Mouse (Mus musculus): ENCODE measurements around the gene Tesk2.
"Not testable (repeated sequence)": the region's sequence is repeated elsewhere in the genome, so short reads cannot be mapped to it uniquely, and the experiment has no call there.

Tesk2 gene

DNA sequence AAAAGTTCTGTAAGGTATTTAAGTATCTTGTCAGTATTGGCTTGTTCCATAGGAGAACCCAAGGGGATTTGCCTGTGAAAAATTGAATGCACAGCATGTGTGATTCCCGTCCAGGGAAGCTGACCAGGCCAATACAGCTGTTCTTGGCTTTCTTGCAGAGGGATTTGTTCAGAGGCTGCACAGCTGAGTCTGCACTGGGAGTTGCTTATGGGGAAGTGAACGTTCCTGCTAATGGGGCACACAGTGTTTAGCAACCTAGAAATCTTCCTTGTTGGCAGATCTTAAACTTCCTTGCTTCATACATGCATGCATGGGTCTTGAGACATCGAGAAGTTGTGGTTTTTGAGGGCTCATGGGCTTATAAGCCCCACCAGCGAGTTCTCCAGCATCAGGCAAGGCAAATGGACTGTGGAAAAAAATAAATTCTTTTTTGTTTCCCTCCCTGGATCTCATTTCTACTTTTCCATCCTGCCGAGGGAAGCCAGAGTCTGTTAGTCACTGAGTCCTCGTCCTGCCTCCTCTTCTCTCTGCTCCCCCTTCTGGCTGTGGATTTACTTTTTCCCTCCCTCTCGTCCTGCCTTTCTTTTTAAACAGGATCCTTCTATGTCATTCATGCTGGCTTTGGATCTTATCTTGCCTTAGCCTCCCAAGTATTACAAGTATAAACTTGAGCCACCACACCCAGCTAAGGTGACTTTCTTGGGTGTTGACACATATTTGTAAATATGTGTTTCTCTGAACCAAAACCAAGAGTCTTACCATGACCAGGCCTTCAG lies 67.4 kb downstream of the Tesk2 start:
- in situ Hi-C loops (cut with MseI, MboI): loop anchor here (5.0 kb wide), 1 partner anchor 71 kb away; no protein-coding TSS in a partner anchor

DNA sequence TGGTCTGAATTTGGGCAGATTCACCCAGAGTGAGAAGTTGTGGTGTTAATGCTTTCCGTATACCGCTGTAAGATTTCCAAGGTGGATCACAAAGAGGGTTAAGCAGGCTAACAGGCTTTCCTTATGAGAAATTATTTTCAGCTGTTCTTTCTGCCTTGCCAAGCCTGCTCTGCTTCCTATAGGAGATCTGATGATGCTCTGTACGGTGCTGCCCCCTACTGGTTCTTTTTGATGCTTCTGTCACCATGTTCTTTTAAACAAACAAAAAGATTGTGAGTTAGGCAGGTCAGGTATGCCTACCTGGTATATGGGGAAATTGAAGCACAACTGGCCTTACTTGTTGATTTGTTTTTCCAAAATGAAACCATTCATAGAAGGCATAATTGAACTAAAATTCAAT lies 68.2 kb downstream of the Tesk2 start:
- in situ Hi-C loops (cut with MseI, MboI): loop anchor here (5.0 kb wide), 1 partner anchor 72 kb away; no protein-coding TSS in a partner anchor

DNA sequence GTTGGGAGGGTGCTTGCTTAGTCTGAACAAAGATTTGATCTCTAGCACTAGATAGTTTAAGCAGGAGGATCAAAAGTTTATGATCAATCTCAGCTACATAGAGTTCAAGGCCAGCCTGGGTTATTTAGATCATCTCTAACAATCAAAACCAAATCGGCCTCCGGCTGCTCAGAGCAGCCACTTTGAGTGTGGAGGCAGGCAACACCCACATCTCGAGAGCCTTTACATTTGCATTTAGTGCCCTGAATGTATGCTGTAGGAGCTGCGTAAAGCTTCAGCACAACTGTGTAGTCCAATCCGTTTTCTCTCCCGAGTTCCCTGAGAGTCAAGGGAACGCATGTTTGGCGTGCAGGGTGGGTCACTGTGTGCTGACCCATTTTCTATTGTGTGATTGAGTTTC lies 71.7 kb downstream of the Tesk2 start:
- in situ Hi-C loops (cut with MseI, MboI): no loop called here

DNA sequence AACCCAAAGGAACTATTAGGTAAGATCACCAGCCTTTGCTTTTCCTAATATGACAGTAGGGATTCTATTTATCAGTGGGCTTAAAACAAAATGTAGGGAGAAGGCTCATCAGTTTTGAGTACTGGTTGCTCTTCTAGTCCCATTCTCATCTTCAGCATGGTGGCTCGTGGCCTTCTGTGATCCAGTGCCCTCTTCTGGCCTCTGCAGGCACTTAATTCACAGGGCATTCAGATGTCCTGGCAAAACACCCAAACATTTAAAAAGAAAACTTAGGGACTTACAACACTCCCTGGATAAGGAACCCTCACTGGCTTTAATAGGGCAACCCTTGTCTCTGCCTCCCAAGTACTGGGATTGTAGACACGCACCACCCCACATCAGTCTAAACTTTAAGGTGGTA lies 73.5 kb downstream of the Tesk2 start:
- in situ Hi-C loops (cut with MseI, MboI): no loop called here

DNA sequence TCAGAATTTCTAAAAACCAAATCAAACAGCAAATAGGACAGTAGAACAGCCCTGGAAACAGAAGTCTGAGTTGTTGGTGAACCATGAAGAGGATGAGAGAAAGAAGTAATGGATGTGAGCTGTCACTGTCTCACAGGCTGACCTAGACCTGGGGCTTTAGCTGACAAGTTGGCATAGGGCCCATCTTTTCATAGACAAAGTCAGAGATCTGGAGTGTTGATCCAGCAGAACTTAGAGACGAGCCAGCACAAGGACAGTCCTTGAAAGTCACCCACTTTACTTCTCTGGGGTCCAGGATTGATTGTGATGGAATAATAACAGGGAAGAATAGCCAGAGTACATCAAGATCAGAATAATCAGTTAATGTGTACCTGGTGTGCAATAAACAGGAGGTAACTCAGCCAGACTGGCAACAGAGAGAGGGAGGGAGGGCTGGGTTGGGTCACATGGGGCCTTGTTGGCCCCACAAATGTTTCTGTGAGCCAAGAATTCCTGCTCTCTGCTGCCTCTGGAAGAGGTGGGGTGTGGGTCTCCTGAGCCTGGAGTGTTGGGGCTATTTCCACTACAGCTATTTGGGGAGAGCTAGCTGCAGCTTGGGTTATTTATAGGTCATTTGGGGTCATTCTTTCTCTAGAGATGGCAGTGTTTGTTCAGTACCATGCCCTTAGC lies 75.8 kb downstream of the Tesk2 start:
- in situ Hi-C loops (cut with MseI, MboI): no loop called here

DNA sequence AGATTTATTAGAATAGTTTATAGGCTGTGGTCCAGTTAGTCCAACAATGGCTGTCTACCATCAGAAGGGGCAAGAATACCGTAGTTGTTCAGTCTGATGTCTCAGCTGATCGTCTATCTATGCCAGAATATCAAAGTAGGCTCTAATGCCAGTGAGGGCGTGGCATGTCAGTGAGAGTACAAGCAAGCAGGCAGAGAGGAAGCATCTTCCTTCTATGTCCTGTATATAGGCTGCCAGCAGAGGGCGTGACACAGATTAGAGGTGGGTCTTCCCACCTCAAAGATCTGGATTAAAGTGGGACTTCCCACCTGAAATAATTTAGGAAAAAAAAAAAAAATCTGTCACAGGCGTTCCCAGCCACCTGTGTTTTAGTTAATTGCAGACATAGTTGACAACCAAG lies 79.2 kb downstream of the Tesk2 start:
- in situ Hi-C loops (cut with MseI, MboI): no loop called here

DNA sequence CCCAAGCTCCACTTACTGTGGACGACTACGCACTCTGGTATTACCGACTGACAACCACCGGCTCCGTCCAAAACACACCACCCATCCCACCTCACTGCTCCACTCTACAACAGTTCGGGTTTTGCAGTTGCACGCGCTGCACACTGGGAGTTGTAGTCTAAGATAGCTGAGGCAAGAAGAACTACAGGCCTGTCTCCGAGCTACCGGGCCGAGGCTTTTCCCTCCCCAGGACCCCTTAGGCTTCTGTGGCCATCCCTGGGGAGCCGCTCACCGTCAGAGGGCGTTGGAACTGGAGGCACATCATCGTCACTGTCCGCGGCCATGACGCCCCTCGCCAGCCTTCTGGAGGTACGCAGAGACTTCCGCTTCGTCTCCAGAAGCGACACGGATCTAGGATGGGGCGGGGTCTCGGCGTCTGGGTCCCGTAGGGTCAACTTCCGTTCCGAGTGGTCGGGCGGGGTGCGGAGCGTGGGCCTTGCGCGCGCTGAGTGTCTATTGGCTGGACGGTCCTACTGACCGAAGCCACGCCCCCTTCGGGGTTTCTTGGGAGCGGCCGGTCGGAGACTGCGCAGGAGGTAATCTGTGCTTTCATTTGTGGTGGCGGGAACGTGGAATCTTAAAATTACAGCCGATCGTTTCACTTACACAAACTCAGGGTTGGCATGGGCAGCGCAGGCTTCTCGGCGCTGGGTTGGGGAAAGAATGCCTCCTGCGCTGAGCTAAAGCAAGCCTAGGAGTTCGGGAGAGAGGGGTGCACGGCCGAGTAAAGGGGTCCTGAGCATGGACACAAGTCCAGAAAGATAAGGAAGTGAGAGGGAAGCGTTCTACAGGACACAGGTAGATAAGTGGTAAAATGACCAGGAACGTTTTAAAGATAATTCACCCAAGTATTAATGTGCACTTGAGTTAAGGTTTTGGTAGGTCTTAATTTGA lies 86.7 kb downstream of the Tesk2 start, which contains the start of the genes Toe1 and Mutyh:
TSS of gene Toe1 (minus strand) at position 444 of the 933 bp plus-strand sequence.
TSS of gene Mutyh (plus strand) at position 527 of the 933 bp plus-strand sequence.
- in situ Hi-C loops (cut with MseI, MboI): no loop called here

DNA sequence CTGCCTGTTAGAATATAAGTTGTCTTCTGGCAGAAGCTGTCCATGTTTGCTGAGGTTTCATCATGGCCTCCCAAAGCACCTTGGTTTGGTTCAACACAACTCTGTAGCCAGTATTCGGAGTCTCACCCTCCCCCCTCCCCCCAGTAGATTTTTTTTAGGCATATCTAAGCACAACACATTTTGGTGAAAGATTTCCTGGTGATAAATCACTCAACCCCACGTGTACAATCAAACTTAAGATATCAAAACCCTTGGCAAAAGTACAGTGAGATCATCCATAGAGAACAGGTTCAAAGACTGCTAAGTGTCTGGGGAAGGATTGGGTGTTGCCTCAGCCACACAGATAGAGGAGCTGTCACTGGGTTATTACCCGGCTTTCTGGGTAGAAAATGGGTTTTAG lies 90.3 kb downstream of the Tesk2 start:
- in situ Hi-C loops (cut with MseI, MboI): no loop called here

DNA sequence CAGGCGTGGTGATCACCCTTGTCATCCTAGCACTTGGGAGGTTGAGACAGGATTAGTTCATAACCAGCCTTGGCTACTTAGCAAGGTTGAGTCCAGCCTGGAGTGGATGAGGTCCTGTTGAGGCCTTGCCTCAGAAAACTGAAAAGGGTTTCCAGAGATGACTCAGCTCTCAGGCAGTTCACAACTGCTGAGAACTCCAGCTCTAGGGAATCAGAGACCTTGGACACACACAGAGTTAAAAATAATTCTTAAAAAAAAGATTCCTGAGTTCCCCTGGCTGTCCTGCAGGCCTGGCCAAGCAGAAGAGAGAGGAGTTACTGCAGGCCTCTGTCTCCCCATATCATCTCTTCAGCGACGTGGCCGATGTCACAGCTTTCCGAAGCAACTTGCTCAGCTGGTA lies 94.5 kb downstream of the Tesk2 start:
- in situ Hi-C loops (cut with MseI, MboI): no loop called here

DNA sequence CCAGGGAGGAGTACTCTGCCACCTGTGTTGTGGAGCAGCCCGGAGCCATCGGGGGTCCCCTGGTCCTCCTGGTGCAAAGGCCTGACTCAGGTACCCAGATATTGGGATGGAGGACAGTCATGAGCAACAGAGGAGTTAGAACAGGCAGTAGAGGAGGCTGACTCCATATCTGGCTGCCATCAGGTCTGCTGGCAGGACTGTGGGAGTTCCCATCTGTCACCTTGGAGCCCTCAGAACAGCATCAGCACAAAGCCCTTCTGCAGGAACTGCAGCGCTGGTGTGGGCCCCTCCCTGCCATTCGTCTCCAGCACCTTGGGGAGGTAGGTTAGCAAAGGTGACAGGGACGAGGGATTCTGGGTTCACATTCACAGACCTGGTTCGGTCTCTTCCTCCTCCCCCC lies 96.7 kb downstream of the Tesk2 start:
- in situ Hi-C loops (cut with MseI, MboI): no loop called here

DNA sequence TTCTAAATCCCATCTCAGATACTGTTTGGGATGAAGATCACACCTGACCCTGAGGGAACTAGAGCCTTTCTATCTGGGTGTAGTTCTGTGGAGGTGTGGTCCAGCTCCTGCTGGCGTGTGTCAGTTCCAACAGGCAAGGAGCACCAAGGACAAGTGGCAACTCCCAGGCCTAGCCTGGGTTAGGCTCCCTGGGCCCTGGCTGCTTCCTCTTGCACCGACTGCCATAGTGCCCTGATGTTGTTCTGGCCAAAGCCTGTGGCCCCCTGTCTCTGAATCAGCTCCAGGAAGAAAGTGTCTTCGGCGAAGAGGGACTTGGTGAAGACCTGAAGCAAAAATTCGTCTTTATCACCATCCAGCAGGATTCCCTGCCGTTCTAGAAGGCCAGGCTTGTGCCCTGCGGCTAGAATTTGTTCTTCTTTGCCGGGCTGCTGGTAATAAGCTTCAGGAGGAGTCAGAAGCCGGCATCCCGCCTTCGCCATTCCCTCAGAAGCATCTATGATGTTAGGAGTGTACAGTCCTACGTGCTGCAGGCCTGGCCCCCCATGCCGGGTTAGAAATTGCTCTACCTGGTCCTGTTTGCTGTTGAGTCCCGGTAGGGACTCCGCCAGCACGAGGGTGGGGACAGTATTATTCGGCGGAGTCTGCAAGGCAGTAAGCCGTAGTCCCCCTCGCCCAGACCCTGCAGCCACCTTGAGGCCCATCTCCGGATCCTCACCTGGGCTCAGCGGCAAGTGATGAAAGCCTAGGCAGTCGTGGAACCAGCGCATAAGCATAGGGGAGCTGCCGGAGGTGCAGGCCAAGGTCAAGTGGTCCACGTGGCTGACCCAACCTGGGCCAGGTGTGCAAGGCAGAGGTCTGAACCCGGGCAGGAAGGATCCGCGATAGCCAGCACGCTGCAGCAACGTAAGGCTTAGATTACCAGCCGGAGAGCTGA lies 99.5 kb downstream of the Tesk2 start:
- in situ Hi-C loops (cut with MseI, MboI): no loop called here

DNA sequence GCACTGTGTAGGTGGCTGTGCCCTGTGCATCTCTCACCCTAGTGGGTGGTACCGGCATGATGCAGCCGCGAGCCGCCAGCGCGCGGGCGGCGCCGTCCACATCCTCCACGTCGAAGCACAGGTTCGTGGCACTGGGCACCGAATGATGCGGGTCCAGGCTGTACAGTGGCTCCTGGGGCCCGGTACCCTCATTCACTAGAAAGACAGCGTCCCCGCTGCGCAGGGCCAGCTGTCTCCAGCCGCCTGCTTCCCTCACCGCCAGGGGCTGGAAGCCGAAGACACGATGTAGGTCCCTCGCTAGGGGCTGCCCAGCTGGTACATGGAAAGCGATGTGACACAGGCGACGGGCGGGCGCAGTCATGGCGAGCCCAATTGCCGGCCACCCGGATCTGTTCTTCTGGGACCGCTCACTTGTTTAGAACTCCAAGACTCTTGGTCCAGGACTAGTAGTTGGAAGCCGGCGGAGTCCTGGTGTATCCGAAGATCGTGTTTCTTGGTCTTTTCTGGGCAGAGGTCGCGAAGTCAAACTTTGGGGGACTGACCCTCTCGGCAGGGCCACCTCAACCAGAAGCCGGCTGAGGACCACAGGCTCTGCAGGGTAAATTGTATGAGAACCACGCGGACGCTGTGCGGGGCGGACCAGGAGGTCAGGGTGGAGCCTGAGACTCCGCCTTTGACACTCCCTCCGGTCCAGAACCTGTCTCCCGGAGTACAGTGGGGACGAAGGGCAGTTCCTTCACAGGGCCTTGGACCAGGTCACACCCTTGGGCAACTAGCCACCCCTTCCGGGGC lies 100.3 kb downstream of the Tesk2 start:
- in situ Hi-C loops (cut with MseI, MboI): no loop called here

DNA sequence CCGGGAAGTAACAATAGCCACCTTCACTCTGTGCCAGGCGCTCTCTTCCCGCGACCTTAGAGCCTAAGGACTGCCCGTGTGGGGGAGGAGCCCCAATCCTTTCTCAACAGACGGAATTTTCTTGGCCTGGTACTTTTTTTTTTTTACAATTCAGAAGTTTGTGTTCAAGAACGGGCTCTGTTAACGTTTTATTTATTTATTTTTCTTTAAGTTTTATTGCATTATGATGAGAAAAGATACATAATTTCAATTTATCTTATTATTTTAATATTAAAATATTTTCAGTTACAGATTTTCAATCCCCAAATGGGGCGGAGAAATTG lies 100.9 kb downstream of the Tesk2 start, which contains the start of gene Hpdl:
TSS of gene Hpdl (minus strand) at position 14 of the 323 bp plus-strand sequence.
- in situ Hi-C loops (cut with MseI, MboI): no loop called here

DNA sequence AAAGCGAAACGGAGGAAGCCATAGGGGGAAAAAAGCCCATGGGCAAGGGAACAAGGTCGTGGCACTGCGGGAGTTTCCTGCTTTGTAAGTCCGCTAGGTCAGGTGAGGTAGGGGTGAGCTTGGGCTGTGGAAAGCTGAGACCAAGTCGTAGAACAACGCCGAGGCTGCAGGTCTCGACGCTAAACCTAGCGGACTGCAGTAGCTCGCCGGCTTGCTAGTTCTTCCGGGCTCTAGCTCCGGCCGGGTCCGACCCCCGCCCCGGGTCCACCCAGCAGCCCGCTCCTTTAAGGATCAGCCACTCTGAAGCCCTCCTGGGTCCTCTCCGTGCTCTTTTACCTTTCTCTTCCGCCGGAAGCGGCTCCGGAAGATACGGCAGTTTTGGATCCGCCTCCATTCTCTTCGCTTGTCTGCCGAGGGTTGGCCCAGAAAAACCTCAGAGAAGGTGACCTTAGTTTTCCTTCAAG lies 103.8 kb downstream of the Tesk2 start:
- in situ Hi-C loops (cut with MseI, MboI): loop anchor here in 1 of 2 experiments (5.0 kb wide), 1 partner anchor 168 kb away; the partner anchor contains the start of gene Urod

DNA sequence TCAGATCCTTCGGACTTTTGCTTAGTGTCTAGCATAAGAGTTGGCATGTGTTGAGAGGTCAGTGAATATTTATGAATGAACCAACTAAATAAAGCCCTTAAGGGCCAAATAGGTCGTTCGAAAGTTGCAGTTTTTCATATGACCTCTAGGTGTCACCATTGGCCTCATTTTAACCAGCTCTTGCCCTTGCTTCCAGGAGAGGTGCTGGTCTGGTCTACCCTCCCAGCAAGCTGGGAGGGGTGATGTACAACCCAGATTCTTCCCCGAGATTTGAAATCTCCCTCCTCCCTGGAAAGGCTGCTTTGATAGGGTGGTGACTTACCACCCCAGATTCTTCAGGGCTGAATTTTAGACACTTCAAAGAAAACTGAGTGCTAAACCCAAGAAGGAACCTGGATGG lies 107.1 kb downstream of the Tesk2 start:
- in situ Hi-C loops (cut with MseI, MboI): loop anchor here in 1 of 2 experiments (5.0 kb wide), 1 partner anchor 164 kb away; the partner anchor contains the start of gene Urod

DNA sequence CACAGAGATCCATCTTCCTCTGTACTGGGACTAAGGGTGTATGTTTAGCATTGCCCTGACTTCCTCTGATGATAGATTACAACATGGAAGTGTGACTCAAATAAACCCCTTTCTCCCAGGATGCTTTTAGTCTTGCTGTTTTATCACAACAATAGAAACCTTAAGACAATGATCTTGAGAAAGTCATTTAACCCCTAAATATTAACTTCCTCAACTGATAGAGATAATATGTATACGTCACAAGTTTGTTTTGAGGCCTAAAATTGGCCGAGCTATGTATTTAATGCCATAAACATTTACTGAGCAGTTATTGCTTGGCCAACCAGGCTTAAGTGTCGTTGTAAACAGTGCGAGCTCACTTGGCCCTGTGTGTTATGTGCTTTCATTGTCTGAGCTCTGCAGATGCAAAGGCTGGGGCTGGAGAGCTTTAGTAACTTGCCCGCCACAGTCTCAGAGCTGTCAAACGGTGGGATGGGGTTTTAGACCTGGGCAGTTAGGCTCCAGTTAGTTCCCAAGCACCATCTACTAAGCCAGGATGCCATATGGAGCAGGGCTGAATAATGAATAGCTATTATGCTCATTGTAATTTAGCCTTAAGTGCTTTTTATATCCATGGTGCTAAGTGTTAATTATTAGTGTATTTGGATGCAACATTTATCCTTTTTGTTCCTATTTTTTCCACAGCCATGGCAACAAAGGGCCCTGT lies 108.8 kb downstream of the Tesk2 start:
- in situ Hi-C loops (cut with MseI, MboI): loop anchor here (5.0 to 10.0 kb wide), 2 partner anchors 145 to 163 kb away; partner anchors contain the start of gene Urod (in 2 of the 2)

DNA sequence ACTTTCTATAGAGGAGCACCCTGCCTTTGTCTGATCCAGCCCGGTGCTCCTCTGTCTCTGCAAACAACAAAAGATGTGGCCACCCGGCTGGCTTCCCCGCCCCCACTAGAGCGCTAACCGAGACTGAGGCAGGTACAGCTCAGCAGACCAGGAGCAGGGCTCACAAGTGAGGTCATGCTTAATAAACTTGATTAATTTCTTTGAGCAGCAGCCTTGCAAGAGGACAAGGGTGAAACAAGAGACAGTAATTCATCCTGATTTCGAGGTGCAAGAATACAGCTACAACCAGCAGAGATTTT lies 109.3 kb downstream of the Tesk2 start:
- in situ Hi-C loops (cut with MseI, MboI): loop anchor here (5.0 to 10.0 kb wide), 2 partner anchors 145 to 162 kb away; partner anchors contain the start of gene Urod (in 1 of the 2)

DNA sequence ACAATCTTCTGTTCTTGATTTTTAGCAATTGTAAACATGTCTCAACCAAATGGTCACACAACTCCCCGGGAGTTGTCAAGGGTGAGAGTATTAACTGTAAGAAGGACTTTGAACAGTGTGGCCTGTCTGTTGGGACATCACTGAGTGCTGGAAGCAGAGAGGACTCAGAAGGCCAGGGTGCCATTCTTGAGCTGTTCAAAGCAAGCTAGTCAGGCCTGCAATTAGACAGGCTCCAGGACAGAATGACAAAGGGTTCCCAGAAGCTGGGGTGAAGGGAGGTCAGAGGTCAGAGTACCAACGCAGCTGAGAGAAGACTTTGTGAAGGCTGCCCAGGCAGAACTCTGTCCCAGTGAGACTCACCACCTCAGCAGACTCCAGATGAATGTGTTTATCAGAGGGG lies 118.3 kb downstream of the Tesk2 start:
- in situ Hi-C loops (cut with MseI, MboI): loop anchor here in 1 of 2 experiments (10.0 kb wide), 1 partner anchor 136 kb away; no protein-coding TSS in a partner anchor

DNA sequence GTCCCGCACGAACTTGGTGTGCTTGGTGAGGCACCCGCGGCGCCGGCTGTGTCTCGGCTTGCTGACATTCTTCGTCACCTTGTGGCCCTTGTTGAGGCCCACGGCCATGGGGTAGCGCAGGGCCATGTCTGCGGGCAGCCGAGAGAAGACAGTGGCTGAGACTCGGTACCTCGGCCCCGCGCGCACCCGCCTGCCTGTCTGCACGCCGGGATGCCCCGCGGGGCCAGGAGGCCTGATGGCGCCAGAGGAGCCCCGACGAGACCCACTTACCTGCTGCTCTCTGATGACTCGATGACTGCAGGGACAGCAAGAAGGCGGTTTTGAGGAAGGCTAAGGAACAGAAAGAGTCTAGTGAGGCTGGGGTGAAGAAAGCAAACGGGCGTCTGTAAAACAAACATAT lies 119.3 kb downstream of the Tesk2 start:
- in situ Hi-C loops (cut with MseI, MboI): not testable (repeated sequence)
